Mouse (Mus musculus) stomach, embryonic 16.5 days (tissue): ENCODE measurements at regions not wholly inside any gene's neighbourhood (a gene's known extent, or its start where the extent isn't known, plus 50 kb on each side); places are given as distances from the start of the nearest gene placed in this dataset.
A peak's percentile ranks its signal among the peaks of the same experiment; 100 is the strongest.

ENCODE experiments used
- ATAC-seq: fragments of 200-750 bp; cut with Nextera tagmentation; 2 replicates; pipeline ENCODE4 v1.8.0; 2017; ENCODE audit warnings: moderate number of reproducible peaks, moderate TSS enrichment; ENCODE audit not compliant: insufficient read depth, low FRiP score
- H3K27ac ChIP-seq: fragments of 300-500 bp; sonication (generic); 2 replicates; pipeline ENCODE4 v1.5.1; 2014; ENCODE audit warnings: low read length
- H3K27me3 ChIP-seq: fragments of 300-500 bp; sonication (generic); 2 replicates; pipeline ENCODE4 v1.6.1; 2014; ENCODE audit warnings: low read length, control low read depth, mixed read lengths; ENCODE audit not compliant: control insufficient read depth, insufficient read depth
- H3K36me3 ChIP-seq: fragments of 300-500 bp; sonication (generic); 2 replicates; pipeline ENCODE4 v1.6.1; 2014; ENCODE audit warnings: low read length; ENCODE audit not compliant: control insufficient read depth, insufficient read depth
- H3K4me1 ChIP-seq: fragments of 300-500 bp; sonication (generic); 2 replicates; pipeline ENCODE4 v1.6.1; 2014; ENCODE audit warnings: low read length, control low read depth, mixed read lengths; ENCODE audit not compliant: control insufficient read depth, insufficient read depth
- H3K4me2 ChIP-seq: fragments of 300-500 bp; sonication (generic); 2 replicates; pipeline ENCODE4 v1.6.1; 2014; ENCODE audit warnings: low read depth, low read length, mixed read lengths
- H3K4me3 ChIP-seq: fragments of 300-500 bp; sonication (generic); replicated peaks from 2 replicates; pipeline ENCODE4 v1.5.1; 2014; ENCODE audit warnings: mild to moderate bottlenecking, low read length
- H3K9ac ChIP-seq: fragments of 300-500 bp; sonication (generic); 2 replicates; pipeline ENCODE4 v1.6.1; 2014; ENCODE audit warnings: low read length
- H3K9me3 ChIP-seq: fragments of 300-500 bp; sonication (generic); replicated peaks from 2 replicates; pipeline ENCODE4 v1.6.1; 2016; ENCODE audit warnings: low read length, control low read depth; ENCODE audit not compliant: control insufficient read depth
- WGBS: fragments of 180-500 bp; shearing (Covaris S2); extraction: QIAGEN DNeasy Blood & Tissue Kit; methylation state at CpG from one replicate; pipeline ENCODE4 v1.1.7; 2014; 5-methylcytosine and 5-hydroxymethylcytosine counted together

DNA sequence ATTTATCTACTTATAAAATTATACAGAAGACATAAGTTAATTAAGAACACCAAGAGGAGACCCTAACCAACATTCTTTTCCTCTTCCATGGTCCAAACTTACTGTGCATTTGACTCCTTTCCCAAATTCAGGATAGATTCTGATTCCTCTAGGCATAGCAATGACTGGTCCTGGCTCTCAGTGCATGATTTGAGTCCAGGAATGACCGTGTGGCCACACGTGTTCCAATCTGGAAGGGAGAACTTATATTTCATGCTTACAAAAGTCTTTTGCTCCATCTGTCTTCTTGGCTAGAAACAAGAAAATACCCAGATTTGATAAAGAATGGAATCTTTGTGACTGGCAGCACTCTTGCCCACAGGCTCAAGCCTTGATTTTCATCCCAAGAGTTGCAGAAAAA lies 638.2 kb downstream of the Rapgef2 start:
- Histone ChIP-seq H3K27me3 (no peaks in the 10 kb centered on the region), H3K4me1 (no peaks in the 10 kb centered on the region), H3K9ac (no peak overlapping the region), H3K27ac (no peak overlapping the region), H3K4me2 (no peak overlapping the region), H3K4me3 (no peak overlapping the region), H3K9me3 (no peaks in the 10 kb centered on the region), H3K36me3 (no peaks in the 10 kb centered on the region)
- 86% methylated on average over 2 of the region's 2 CpGs for WGBS
- ATAC-seq: no peak

DNA sequence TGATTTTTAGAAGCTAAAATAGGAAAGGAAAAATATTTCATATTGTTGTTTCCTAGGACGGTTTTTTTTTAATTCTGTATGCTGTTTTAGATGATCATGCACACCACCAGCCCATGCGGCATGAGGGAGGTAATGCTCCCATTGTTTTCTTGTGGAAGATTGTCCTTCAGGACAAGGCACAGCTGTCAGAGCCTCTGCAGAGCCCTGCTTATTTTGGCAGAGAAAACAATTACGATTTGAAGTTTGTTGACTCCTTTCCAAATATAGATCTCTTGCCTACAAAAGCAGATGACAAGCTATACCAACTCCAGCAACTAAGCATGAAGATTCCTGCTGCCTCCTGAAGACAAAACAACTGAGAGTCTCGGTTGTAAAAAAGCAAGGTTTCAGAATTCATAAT lies 650.9 kb downstream of the Rapgef2 start:
- Histone ChIP-seq H3K27ac (no peak overlapping the region), H3K36me3 (no peaks in the 10 kb centered on the region), H3K27me3 (no peaks in the 10 kb centered on the region), H3K4me3 (no peak overlapping the region), H3K4me1 (no peaks in the 10 kb centered on the region), H3K4me2 (no peak overlapping the region), H3K9me3 (peaks cover 10% of the 10 kb centered on the region), H3K9ac (no peak overlapping the region)
- no peak for ATAC-seq
- WGBS: 47% methylated on average over 4 of the region's 4 CpGs

DNA sequence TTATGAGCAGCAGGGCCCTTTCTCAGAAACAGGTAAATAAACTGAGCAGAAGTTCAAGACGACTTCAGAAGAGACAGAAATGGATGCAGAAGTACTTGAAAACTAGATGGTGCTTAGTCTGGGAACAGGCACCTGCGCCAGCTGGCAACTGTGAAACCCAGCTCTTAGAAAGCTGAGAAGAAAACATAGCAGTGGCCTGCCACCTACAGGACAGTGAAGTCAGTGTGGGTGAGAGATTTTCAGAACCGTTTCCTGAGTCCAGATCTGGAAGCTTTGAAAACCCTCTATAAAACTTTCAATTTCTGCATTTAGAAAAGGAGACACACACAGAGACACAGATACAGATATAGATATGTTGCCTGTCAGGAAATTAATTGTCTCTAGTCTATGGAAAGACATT lies 667.4 kb downstream of the Rapgef2 start:
- no peak for ATAC-seq
- Histone ChIP-seq H3K9ac (no peak overlapping the region), H3K4me3 (no peak overlapping the region), H3K4me1 (no peaks in the 10 kb centered on the region), H3K27ac (no peak overlapping the region), H3K4me2 (no peak overlapping the region), H3K36me3 (no peaks in the 10 kb centered on the region), H3K27me3 (no peaks in the 10 kb centered on the region), H3K9me3 (no peaks in the 10 kb centered on the region)
- 35% methylated on average over 3 of the region's 3 CpGs for WGBS

DNA sequence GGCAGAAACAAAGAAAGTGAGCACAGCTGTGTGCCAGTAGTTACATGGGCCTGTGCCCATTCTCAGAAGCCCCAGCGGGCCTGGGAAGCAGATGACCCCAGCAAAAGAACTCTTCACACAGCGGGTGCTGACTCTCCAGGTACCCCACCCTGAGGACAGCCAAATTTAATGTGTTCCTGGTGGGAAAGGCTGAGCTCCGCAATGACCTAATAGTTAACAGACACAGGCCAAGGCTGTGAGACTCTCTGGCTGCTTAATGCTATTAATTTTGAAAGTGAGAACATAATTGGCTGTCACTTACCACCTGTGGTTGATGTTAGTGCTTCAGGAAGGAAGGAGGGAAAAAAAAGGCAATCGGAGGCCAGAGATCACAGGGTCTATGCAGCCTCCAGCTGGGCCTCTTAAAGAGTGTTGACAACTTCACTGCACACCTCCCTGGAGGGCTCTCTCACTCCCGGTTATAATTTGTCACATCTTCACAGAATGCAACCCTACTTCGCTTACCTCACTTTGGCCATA lies 691.5 kb downstream of the Rapgef2 start:
- ATAC-seq: peak; percentile 33; the same call in 1 of the 2 replicates

DNA sequence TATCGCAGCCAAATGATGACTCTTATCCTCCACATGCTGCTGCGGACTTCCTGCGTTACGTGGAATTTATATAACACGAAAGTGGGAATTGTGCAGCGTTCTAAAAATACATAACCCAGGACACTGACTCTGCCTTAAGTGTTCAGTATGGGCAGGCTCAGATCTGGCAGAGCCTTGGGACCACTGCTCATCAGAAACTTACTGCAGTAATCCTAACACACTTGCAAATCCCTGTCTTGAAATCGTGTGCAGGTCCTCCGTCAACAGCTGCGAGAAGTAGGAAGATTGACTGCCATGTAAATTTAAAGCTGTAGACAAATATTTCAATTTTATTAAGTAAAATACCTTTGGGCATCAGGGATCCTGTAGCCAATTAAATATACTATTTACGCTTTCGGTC lies 692.0 kb downstream of the Rapgef2 start:
- 68% methylated on average over 11 of the region's 11 CpGs for WGBS
- Histone ChIP-seq H3K9ac (no peak overlapping the region), H3K4me2 (no peak overlapping the region), H3K4me1 (no peaks in the 10 kb centered on the region), H3K9me3 (no peaks in the 10 kb centered on the region), H3K27me3 (no peaks in the 10 kb centered on the region), H3K36me3 (no peaks in the 10 kb centered on the region), H3K27ac (no peak overlapping the region), H3K4me3 (no peak overlapping the region)
- no peak for ATAC-seq

More for the DNA sequence above, 691.5 kb downstream of the Rapgef2 start:
- no peaks in the 10 kb centered on the region for H3K4me1 ChIP-seq
- no peak overlapping the region for H3K4me3 ChIP-seq
- no peak overlapping the region for H3K27ac ChIP-seq
- H3K27me3 ChIP-seq: no peaks in the 10 kb centered on the region
- no peaks in the 10 kb centered on the region for H3K9me3 ChIP-seq
- no peak overlapping the region for H3K9ac ChIP-seq
- WGBS: 20% methylated on average over 6 of the region's 6 CpGs
- no peaks in the 10 kb centered on the region for H3K36me3 ChIP-seq
- no peak overlapping the region for H3K4me2 ChIP-seq

DNA sequence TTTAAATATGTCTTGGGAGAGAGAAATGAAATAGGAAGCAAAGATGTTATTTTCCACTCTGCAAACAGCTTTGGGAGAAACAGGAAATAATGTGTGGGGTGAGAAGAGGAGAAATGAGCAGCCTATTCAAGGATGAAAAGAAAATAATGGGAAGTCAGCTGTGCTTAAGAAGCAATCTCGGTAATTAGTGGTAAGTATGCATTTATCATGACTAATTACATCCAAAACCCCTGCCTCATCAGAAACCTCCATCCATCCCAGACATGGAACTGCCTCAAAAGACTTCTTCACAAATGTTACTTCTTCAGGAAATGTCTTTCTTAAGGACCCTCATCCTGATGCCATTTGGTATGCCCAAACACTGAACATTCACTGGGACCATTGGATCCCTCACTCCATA lies 699.7 kb downstream of the Rapgef2 start:
- H3K9me3 ChIP-seq: no peaks in the 10 kb centered on the region
- 59% methylated on average over 1 of the region's 1 CpGs for WGBS

DNA sequence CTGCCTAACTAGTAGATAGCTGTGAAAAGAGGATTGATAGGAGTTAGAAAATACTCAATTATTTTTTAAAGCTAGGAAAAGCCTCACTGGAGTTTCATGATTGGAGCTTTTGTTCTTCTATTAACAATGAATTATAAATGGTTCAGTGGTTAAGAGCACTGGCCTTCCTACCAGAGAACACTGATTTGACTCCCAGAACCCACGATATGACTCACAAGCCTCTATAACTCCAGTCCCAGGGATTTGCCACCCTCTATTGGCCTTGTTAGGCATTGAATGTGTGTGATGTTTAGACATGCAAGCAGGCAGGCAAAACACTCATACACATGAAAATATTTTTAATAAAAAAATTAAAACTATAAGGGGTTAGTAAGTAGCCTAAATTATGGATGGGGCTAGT lies 704.4 kb downstream of the Rapgef2 start:
- Histone ChIP-seq H3K36me3 (no peaks in the 10 kb centered on the region), H3K4me2 (no peak overlapping the region), H3K9ac (no peak overlapping the region), H3K9me3 (no peaks in the 10 kb centered on the region), H3K4me1 (no peaks in the 10 kb centered on the region), H3K27ac (no peak overlapping the region), H3K27me3 (no peaks in the 10 kb centered on the region), H3K4me3 (no peak overlapping the region)
- ATAC-seq: no peak
- WGBS: 16% methylated on average over 1 of the region's 1 CpGs

More for the DNA sequence above, 699.7 kb downstream of the Rapgef2 start:
- Histone ChIP-seq H3K9ac (no peak overlapping the region), H3K4me3 (no peak overlapping the region), H3K4me1 (no peaks in the 10 kb centered on the region), H3K4me2 (no peak overlapping the region), H3K27ac (no peak overlapping the region), H3K27me3 (no peaks in the 10 kb centered on the region), H3K36me3 (no peaks in the 10 kb centered on the region)
- no peak for ATAC-seq

DNA sequence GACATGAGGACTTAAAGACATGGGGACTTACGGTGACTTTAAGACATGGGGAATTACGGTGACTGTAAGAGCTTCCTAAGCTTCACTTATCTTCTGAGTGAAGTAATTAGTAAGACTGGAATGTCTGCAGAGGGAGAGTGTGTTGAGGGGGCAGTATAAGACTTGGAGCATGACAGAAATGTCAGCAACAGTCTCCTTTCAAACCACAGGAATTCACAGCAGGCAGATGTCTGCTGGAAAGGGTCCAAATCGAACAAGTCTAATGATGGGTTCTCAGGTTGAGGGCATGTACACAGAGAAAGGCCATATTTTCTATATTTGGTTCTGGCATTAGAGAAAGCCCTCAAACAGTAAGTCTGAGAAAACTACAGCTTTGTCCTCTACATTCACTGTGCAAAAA lies 705.2 kb downstream of the Rapgef2 start:
- H3K4me1 ChIP-seq: no peaks in the 10 kb centered on the region
- WGBS: 41% methylated on average over 3 of the region's 3 CpGs
- H3K9ac ChIP-seq: no peak overlapping the region
- no peak overlapping the region for H3K4me2 ChIP-seq
- H3K36me3 ChIP-seq: no peaks in the 10 kb centered on the region
- H3K4me3 ChIP-seq: no peak overlapping the region
- no peak overlapping the region for H3K27ac ChIP-seq
- H3K27me3 ChIP-seq: no peaks in the 10 kb centered on the region
- no peaks in the 10 kb centered on the region for H3K9me3 ChIP-seq
- no peak for ATAC-seq

DNA sequence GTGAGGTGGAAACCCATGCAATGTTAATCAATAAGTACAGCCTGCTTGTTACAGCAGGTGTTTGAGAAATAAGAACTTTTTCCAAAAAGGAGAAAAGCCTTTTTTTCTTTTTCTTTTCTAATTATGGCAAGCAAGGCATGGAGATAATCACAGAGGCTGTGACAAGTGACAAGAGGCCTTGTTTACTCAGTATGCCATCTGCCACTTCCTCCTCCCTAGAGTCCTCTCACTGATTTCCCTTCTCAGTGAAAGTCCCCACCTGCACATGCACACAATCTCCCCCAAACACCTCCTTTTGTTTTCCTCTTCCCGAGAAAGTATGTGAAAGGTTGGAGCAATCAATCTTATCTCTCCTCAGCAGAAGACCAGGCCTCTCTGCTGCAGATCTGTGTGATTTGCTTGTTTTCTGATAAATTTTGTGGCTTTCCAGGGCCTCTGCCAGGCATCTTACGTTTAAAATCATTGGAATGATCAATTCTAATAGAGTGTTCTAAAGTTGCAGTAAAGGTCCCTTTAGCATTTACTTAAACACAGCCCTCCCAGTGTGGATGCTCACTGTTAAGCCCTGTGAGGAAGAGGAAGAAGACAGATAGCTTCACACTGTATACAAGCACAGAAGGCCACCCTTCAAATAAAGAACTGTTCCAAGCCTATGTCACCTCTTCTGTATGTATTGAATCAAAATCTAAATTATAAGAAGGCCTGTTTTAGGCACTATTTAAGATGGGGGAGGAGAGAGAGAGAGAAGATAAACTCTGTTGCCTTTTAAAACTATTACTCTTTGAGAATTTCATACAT lies 710.5 kb downstream of the Rapgef2 start:
- Histone ChIP-seq H3K9ac (no peak overlapping the region), H3K4me3 (no peak overlapping the region), H3K4me1 (no peaks in the 10 kb centered on the region), H3K9me3 (no peaks in the 10 kb centered on the region), H3K27me3 (no peaks in the 10 kb centered on the region), H3K36me3 (no peaks in the 10 kb centered on the region), H3K27ac (no peak overlapping the region), H3K4me2 (no peak overlapping the region)
- WGBS: 5% methylated on average over 2 of the region's 2 CpGs
- no peak for ATAC-seq
